Mouse (Mus musculus): Measurements from ENCODE around the gene Serpinb9. TPM values are rescaled to one million over a fixed set of nuclear protein-coding genes. Genes with fewer than 3 reads are reported as not detected.

Serpinb9 gene
- polyA plus RNA-seq, 1 experiment from 2014 or later: 3.1 TPM

DNA sequence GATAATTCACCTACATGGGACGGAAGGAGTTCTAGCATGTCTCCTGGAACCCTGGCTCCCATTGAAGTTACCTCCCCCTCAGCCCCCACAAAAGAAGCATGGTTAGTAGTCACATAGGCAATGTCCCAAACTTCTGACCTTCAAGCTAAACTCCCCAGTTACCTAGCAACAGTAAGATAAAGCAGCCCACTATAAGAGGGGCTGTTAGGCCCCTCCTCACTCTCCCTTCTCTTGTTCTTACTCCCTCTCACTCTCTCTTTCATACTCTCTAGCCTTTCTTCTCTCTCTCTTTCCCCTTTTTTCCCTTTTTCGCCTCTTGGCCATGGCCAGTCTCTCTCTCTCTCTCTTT, 9.2 kb upstream of the Serpinb9 start:
- no peaks in the 10 kb centered on the region for H3K36me3 ChIP-seq (ENCODE audit: control insufficient read depth, insufficient read depth, low read length)
- ATAC-seq: no peak
- no peak overlapping the region for H3K27ac ChIP-seq (ENCODE audit: low read depth, low read length)
- H3K27me3 ChIP-seq (replicated peaks; ENCODE audit: control insufficient read depth, insufficient read depth, low read length): no peaks in the 10 kb centered on the region
- H3K4me2 ChIP-seq (ENCODE audit: low read length): no peak overlapping the region
- 69% methylated on average over 2 of the region's 2 CpGs for WGBS
- no peak overlapping the region for H3K4me3 ChIP-seq (ENCODE audit: low read length)
- no peaks in the 10 kb centered on the region for H3K9me3 ChIP-seq (ENCODE audit: control insufficient read depth, low read length)
- H3K9ac ChIP-seq (ENCODE audit: low read depth, low read length): no peak overlapping the region
- no peaks in the 10 kb centered on the region for H3K4me1 ChIP-seq (ENCODE audit: control insufficient read depth, insufficient read depth, low read depth, low read length)

DNA sequence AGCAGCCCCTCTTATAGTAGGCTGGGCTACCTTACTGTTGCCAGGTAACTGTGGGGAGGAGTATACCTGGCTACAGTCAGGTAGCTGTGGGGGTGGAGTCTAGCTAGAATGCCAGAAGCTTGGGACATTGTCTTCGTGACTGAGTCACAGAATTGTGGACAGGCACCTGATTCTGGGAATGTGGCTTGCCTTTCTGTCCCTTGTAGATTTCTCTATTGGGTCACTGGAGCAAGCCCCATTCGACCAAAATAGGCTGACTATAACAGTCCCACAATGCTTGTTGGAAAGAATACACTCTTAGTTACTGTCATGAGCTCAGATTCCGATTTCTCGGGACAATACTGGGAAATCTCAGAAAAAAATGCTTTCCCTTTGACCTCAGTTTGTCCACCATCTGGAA, 8.0 kb upstream of the Serpinb9 start:
- Histone ChIP-seq H3K27me3 (replicated peaks; ENCODE audit: control insufficient read depth, insufficient read depth, low read length) (no peaks in the 10 kb centered on the region), H3K4me1 (ENCODE audit: control insufficient read depth, insufficient read depth, low read depth, low read length) (no peaks in the 10 kb centered on the region), H3K4me2 (ENCODE audit: low read length) (no peak overlapping the region), H3K27ac (ENCODE audit: low read depth, low read length) (no peak overlapping the region), H3K9me3 (ENCODE audit: control insufficient read depth, low read length) (no peaks in the 10 kb centered on the region), H3K9ac (ENCODE audit: low read depth, low read length) (no peak overlapping the region), H3K36me3 (ENCODE audit: control insufficient read depth, insufficient read depth, low read length) (no peaks in the 10 kb centered on the region), H3K4me3 (ENCODE audit: low read length) (no peak overlapping the region)
- 84% methylated on average over 4 of the region's 4 CpGs for WGBS
- ATAC-seq: no peak

DNA sequence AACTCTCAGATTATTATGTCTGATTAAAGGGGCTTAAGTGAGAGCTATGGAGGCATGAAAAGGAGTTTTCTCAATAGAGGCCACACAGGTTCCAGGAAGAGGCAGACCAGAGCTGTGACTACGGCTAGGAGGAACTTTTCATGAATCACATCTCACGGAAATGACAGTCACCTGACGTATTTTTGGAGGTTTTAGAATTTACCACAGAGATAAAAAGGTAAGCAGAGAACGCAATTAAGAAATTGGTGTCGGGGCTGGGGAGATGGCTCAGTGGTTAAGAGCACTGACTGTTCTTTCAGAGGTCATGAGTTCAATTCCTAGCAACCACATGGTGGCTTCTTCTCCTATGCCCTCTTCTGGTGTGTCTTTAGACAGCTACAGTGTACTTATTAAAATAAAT, 1.7 kb upstream of the Serpinb9 start:
- no peaks in the 10 kb centered on the region for H3K9me3 ChIP-seq (ENCODE audit: control insufficient read depth, low read length)
- H3K4me3 ChIP-seq (ENCODE audit: low read length): no peak overlapping the region
- H3K4me1 ChIP-seq (ENCODE audit: control insufficient read depth, insufficient read depth, low read depth, low read length): peaks cover 4% of the 10 kb centered on the region; the same call in 1 of the 2 replicates
- H3K36me3 ChIP-seq (ENCODE audit: control insufficient read depth, insufficient read depth, low read length): no peaks in the 10 kb centered on the region
- H3K9ac ChIP-seq (ENCODE audit: low read depth, low read length): no peak overlapping the region
- no peak overlapping the region for H3K4me2 ChIP-seq (ENCODE audit: low read length)
- WGBS: 91% methylated on average over 5 of the region's 5 CpGs
- no peak overlapping the region for H3K27ac ChIP-seq (ENCODE audit: low read depth, low read length)
- no peaks in the 10 kb centered on the region for H3K27me3 ChIP-seq (replicated peaks; ENCODE audit: control insufficient read depth, insufficient read depth, low read length)
- ATAC-seq: no peak

DNA sequence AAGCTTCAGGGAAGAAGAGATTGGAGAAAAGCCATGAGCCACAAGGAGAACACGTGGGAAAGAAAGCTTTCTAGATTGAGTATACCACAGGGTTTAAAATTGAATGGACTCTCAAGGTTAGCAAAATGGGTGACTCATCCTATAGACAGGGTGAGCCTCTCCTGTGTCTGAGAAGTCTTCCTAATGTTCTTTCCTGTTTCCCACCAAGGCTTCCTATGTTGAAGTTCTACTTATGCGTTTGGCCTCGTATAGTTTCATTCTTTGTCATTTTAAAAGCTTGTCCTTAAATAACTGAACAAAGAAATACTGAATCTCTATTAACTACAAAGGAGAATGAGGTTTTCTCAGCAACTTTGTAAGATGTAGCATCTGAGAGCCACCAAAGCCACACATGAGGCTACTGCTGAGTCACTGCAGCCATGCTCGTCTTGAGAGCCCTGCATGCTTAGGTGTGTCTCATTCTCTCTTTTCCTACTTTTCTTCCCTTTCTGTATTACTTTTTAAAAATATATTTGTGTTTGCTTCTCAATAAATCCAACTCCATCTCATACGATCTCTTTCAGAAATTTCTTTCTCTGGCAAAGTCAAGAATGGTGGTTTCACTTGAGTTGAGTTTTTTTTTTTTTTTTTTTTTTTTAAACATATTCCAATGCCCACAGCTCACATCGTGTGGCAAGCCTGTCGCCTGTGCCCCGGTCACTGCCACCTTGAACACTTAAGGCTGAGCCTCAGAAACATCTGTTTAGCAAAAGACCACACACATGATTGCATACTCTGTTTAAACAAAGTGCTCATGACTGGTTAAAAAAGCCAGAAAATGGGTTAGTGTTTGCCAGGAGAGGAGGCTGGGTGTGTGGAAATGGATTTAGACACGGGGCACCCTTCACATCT, 718 bp downstream of the Serpinb9 start:
- H3K4me3 ChIP-seq (ENCODE audit: low read length): peak overlapping the region; percentile 34
- no peaks in the 10 kb centered on the region for H3K36me3 ChIP-seq (ENCODE audit: control insufficient read depth, insufficient read depth, low read length)
- H3K4me2 ChIP-seq (ENCODE audit: low read length): peak overlapping the region; percentile 56
- peaks cover 4% of the 10 kb centered on the region; the same call in 1 of the 2 replicates for H3K4me1 ChIP-seq (ENCODE audit: control insufficient read depth, insufficient read depth, low read depth, low read length)
- WGBS: 74% methylated on average over 9 of the region's 9 CpGs
- no peak overlapping the region for H3K27ac ChIP-seq (ENCODE audit: low read depth, low read length)
- H3K9me3 ChIP-seq (ENCODE audit: control insufficient read depth, low read length): no peaks in the 10 kb centered on the region
- H3K27me3 ChIP-seq (replicated peaks; ENCODE audit: control insufficient read depth, insufficient read depth, low read length): no peaks in the 10 kb centered on the region
- ATAC-seq: no peak
- peak overlapping the region; percentile 60; the same call in 1 of the 2 replicates for H3K9ac ChIP-seq (ENCODE audit: low read depth, low read length)

DNA sequence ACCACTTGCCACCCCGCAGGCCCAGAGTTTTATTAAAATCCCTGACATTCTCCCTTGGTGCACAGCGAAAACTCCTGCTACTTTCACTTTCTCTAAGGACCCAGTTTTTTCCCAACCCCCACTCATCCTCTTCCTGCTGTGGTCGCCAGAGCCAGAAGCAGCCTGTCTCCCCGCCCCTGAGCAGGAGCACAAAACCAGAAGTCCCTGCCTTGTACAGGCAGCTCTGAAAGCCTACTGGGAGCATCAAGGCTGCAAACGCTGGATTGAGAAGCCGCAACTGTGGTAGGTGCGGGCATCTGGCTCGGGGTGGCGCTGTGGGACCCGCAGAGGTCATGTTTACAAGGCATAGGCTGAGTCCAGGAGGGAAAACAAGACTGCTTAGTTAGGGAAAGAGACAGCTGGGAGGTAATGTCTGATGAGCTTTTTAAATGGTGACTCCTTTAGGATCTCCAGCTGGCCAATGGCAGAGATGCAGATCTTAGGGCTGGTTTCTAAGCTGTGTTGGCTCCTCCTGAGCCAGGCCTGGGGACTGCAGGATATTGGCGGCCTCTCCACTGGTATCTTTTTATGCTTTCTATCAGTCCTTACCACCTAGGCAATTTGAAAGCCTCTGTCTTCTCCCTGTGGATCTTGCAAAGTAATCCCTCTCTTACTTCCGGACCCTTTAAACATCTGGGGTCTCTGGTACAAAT, 1.5 kb downstream of the Serpinb9 start:
- peaks cover 4% of the 10 kb centered on the region; the same call in 1 of the 2 replicates for H3K4me1 ChIP-seq (ENCODE audit: control insufficient read depth, insufficient read depth, low read depth, low read length)
- H3K9me3 ChIP-seq (ENCODE audit: control insufficient read depth, low read length): no peaks in the 10 kb centered on the region
- H3K9ac ChIP-seq (ENCODE audit: low read depth, low read length): peak overlapping the region; percentile 60
- peak overlapping the region; percentile 48; the same call in 1 of the 2 replicates for H3K27ac ChIP-seq (ENCODE audit: low read depth, low read length)
- H3K4me2 ChIP-seq (ENCODE audit: low read length): peak overlapping the region; percentile 56
- ATAC-seq: peak; percentile 96
- 19% methylated on average over 12 of the region's 12 CpGs for WGBS
- peak overlapping the region; percentile 34 for H3K4me3 ChIP-seq (ENCODE audit: low read length)
- H3K27me3 ChIP-seq (replicated peaks; ENCODE audit: control insufficient read depth, insufficient read depth, low read length): no peaks in the 10 kb centered on the region
- no peaks in the 10 kb centered on the region for H3K36me3 ChIP-seq (ENCODE audit: control insufficient read depth, insufficient read depth, low read length)

DNA sequence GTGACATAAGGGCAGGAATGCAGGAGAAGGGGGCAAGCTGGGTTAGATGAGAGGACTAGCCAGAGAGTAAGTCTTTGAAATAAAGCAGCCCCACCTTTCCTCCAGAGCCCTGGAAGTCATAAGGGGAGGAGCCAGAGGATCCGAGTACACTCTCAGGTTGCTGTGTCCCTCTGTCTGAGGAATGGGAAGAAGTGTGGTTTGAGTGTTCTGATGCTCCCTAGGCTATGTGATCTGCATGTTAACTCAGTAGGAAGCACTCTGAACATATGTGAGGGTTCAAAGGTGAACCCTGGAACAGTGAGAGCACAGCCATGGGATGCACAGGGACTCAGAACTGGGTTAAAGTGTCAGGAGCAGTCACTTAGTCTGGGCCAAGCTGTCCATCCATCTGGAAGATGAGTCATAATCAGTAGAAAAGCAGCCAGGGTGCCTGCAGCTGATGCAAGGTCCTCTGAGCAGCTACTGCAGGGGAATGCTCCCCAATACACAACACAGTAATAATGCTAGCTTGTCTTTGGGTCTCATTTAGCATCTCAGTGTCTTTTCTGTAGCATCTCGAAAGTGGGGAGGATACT, 2.5 kb downstream of the Serpinb9 start:
- Histone ChIP-seq H3K9ac (ENCODE audit: low read depth, low read length) (no peak overlapping the region), H3K4me2 (ENCODE audit: low read length) (no peak overlapping the region), H3K4me3 (ENCODE audit: low read length) (no peak overlapping the region), H3K4me1 (ENCODE audit: control insufficient read depth, insufficient read depth, low read depth, low read length) (peaks cover 4% of the 10 kb centered on the region; the same call in 1 of the 2 replicates), H3K9me3 (ENCODE audit: control insufficient read depth, low read length) (no peaks in the 10 kb centered on the region), H3K36me3 (ENCODE audit: control insufficient read depth, insufficient read depth, low read length) (no peaks in the 10 kb centered on the region), H3K27ac (ENCODE audit: low read depth, low read length) (no peak overlapping the region), H3K27me3 (replicated peaks; ENCODE audit: control insufficient read depth, insufficient read depth, low read length) (no peaks in the 10 kb centered on the region)
- no peak for ATAC-seq
- 58% methylated on average over 2 of the region's 2 CpGs for WGBS

DNA sequence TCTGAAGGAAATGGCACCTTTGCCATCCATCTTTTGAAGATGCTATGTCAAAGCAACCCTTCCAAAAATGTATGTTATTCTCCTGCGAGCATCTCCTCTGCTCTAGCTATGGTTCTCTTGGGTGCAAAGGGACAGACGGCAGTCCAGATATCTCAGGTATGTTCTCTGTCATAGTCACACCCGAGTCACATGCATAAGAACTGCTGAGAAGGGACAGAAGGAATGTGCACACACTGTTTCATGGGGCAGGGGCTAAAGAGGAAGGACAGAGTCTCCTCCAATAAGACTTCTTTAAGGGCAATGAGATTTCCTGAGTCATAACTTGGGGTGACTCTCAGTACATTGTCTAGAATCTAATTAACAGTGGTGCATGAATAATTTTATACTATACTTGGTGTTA, 3.5 kb downstream of the Serpinb9 start:
- Histone ChIP-seq H3K9me3 (ENCODE audit: control insufficient read depth, low read length) (no peaks in the 10 kb centered on the region), H3K4me1 (ENCODE audit: control insufficient read depth, insufficient read depth, low read depth, low read length) (peaks cover 4% of the 10 kb centered on the region; the same call in 1 of the 2 replicates), H3K4me3 (ENCODE audit: low read length) (no peak overlapping the region), H3K9ac (ENCODE audit: low read depth, low read length) (no peak overlapping the region), H3K4me2 (ENCODE audit: low read length) (no peak overlapping the region), H3K27me3 (replicated peaks; ENCODE audit: control insufficient read depth, insufficient read depth, low read length) (no peaks in the 10 kb centered on the region), H3K36me3 (ENCODE audit: control insufficient read depth, insufficient read depth, low read length) (no peaks in the 10 kb centered on the region), H3K27ac (ENCODE audit: low read depth, low read length) (no peak overlapping the region)
- WGBS: 86% methylated on average over 3 of the region's 3 CpGs
- no peak for ATAC-seq

DNA sequence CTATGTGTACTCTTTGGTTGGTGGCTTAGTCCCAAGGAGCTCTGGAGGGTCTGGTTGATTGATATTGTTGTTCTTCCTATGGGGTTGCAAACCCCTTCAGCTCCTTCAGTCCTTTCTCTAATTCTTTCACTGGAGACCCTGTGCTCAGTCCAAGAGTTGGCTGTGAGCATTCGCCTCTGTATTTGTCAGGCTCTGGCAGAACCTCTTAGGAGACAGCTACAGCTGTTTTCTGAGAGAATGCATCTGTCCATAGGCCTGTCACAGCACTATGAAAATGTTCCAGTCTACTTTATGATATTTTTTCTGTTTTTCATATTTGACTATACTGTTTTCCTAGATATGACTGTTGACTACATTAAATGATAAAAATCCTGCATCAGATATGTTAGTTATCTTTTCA, 9.3 kb downstream of the Serpinb9 start:
- H3K9me3 ChIP-seq (ENCODE audit: control insufficient read depth, low read length): no peaks in the 10 kb centered on the region
- H3K9ac ChIP-seq (ENCODE audit: low read depth, low read length): no peak overlapping the region
- no peaks in the 10 kb centered on the region for H3K36me3 ChIP-seq (ENCODE audit: control insufficient read depth, insufficient read depth, low read length)
- ATAC-seq: no peak
- H3K4me1 ChIP-seq (ENCODE audit: control insufficient read depth, insufficient read depth, low read depth, low read length): no peaks in the 10 kb centered on the region
- no peaks in the 10 kb centered on the region for H3K27me3 ChIP-seq (replicated peaks; ENCODE audit: control insufficient read depth, insufficient read depth, low read length)
- H3K4me2 ChIP-seq (ENCODE audit: low read length): no peak overlapping the region
- H3K27ac ChIP-seq (ENCODE audit: low read depth, low read length): no peak overlapping the region
- no peak overlapping the region for H3K4me3 ChIP-seq (ENCODE audit: low read length)
- WGBS: 85% methylated on average over 1 of the region's 1 CpGs

DNA sequence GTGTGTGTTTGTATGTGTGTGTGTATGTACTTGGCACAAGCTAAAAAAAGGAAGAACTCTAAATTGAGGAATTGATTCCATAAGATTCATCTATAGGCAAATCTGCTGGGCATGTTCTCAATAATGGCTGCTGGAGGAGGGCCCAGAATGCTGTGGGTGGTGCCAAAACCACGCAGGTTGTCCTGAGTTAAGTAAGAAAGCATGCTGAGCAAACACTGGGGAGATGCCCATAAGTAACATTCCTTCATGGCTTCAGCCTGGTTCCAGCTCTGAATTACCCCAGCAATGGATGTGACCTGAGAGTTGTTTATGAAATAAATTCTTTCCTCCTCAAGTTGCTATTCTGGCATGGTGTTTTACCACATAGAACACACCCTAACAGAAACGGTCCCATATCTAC, 10.2 kb downstream of the Serpinb9 start:
- no peak for ATAC-seq
- Histone ChIP-seq H3K27me3 (replicated peaks; ENCODE audit: control insufficient read depth, insufficient read depth, low read length) (no peaks in the 10 kb centered on the region), H3K4me1 (ENCODE audit: control insufficient read depth, insufficient read depth, low read depth, low read length) (no peaks in the 10 kb centered on the region), H3K9me3 (ENCODE audit: control insufficient read depth, low read length) (no peaks in the 10 kb centered on the region), H3K27ac (ENCODE audit: low read depth, low read length) (no peak overlapping the region), H3K4me2 (ENCODE audit: low read length) (no peak overlapping the region), H3K9ac (ENCODE audit: low read depth, low read length) (no peak overlapping the region), H3K4me3 (ENCODE audit: low read length) (no peak overlapping the region), H3K36me3 (ENCODE audit: control insufficient read depth, insufficient read depth, low read length) (no peaks in the 10 kb centered on the region)
- WGBS: 85% methylated on average over 2 of the region's 2 CpGs

Data from hindbrain, embryonic 16.5 days (tissue).